Mouse (Mus musculus) liver, embryonic 11.5 days (tissue): ENCODE measurements around the gene Exoc3l2. TPM values are rescaled to one million over a fixed set of nuclear protein-coding genes. Genes with fewer than 3 reads are reported as not detected.

Experiments
- ATAC-seq: fragments of 200-750 bp; cut with Nextera tagmentation; replicated peaks from 2 replicates; pipeline ENCODE4 v1.8.0; 2017; ENCODE audit warnings: moderate number of reproducible peaks, mild to moderate bottlenecking, moderate TSS enrichment, moderate library complexity; ENCODE audit not compliant: low FRiP score
- DNase-seq: peaks from one replicate; pipeline ENCODE4 v3.0.0-alpha.2; 2017; ENCODE audit warnings: low spot score
- H3K27ac ChIP-seq: fragments of 300-500 bp; sonication (generic); 2 replicates; pipeline ENCODE4 v1.5.1; 2014; ENCODE audit warnings: mild to moderate bottlenecking, low read depth, low read length, control low read depth
- H3K27me3 ChIP-seq: fragments of 300-500 bp; sonication (generic); replicated peaks from 2 replicates; pipeline ENCODE4 v1.6.1; 2014; ENCODE audit warnings: low read length, mixed read lengths; ENCODE audit not compliant: control insufficient read depth, insufficient read depth
- H3K36me3 ChIP-seq: fragments of 300-500 bp; sonication (generic); 2 replicates; pipeline ENCODE4 v1.6.1; 2014; ENCODE audit warnings: mild to moderate bottlenecking, low read length, moderate library complexity, mixed read lengths; ENCODE audit not compliant: control insufficient read depth, insufficient read depth
- H3K4me1 ChIP-seq: fragments of 300-500 bp; sonication (generic); replicated peaks from 2 replicates; pipeline ENCODE4 v1.6.1; 2014; ENCODE audit warnings: low read length, mixed read lengths; ENCODE audit not compliant: control insufficient read depth, insufficient read depth
- H3K4me2 ChIP-seq: fragments of 300-500 bp; sonication (generic); 2 replicates; pipeline ENCODE4 v1.6.1; 2014; ENCODE audit warnings: mild to moderate bottlenecking, control low read depth, moderate library complexity
- H3K4me3 ChIP-seq: fragments of 300-500 bp; sonication (generic); 2 replicates; pipeline ENCODE4 v1.5.1; 2014; ENCODE audit warnings: low read depth, low read length, control low read depth
- H3K9ac ChIP-seq: fragments of 300-500 bp; sonication (generic); 2 replicates; pipeline ENCODE4 v1.6.1; 2014; ENCODE audit warnings: low read depth, low read length, control low read depth
- H3K9me3 ChIP-seq: fragments of 300-500 bp; sonication (generic); 2 replicates; pipeline ENCODE4 v1.6.1; 2016; ENCODE audit warnings: low read length, inconsistent platforms, mixed read lengths; ENCODE audit not compliant: control insufficient read depth
- WGBS: fragments of 180-500 bp; shearing (Covaris S2); extraction: QIAGEN DNeasy Blood & Tissue Kit; methylation state at CpG from one replicate; pipeline ENCODE4 v1.1.7; 2014; 5-methylcytosine and 5-hydroxymethylcytosine counted together
- polyA plus RNA-seq: library from polyadenylated mRNA; unstranded; fragments of >200 nt; fragmentation: Nextera tagmentation; extraction: Ambion mirVana; gene quantifications from 2 replicates; pipeline ENCODE4 v1.2.1, GENCODE M21; 2014

Exoc3l2 gene
- polyA plus RNA-seq, 1 experiment from 2014 or later, result 5.6 TPM

- peaks cover 24% of the 10 kb centered on the region for H3K4me1 ChIP-seq
- DNase-seq, result no peak
- no peaks in the 10 kb centered on the region for H3K9me3 ChIP-seq
- peak overlapping the region; percentile 46 for H3K4me3 ChIP-seq
- 14% methylated on average over 24 of the region's 24 CpGs for WGBS
- peak overlapping the region; percentile 84 for H3K4me2 ChIP-seq
- no peak for ATAC-seq
- H3K9ac ChIP-seq, result no peak overlapping the region; the same call in 1 of the 2 replicates
- H3K36me3 ChIP-seq, result peaks cover 5% of the 10 kb centered on the region; the same call in 1 of the 2 replicates
- H3K27ac ChIP-seq, result no peak overlapping the region
- peaks cover 61% of the 10 kb centered on the region for H3K27me3 ChIP-seq
Observed at GRCm38 (mm10) chr7:19524420-19525104, 61.4 kb downstream of the Exoc3l2 start.

DNA sequence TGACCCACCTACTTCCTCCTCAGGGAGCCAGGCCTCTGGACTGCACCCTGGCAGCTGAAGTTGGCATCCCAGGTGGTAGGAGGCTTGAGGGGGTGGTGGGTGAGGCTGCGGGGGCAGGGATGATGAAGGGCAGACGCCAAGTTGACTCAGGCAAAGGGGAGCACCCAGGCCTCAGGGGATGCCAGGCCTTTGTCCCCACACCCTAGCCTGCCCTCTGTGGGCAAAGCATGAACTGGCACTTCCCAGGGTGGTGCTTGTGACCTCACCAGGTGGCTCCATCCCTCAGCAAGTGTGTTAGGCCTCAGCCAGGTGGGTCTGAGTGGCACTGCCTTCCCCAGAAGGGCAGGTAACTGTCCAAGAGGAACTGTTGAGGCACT lies 62.0 kb downstream of the Exoc3l2 start:
- no peak for DNase-seq
- WGBS, result 59% methylated on average over 2 of the region's 2 CpGs
- ATAC-seq, result no peak
- Histone ChIP-seq H3K36me3 (peaks cover 8% of the 10 kb centered on the region; the same call in 1 of the 2 replicates), H3K27ac (no peak overlapping the region), H3K9me3 (no peaks in the 10 kb centered on the region), H3K4me1 (peaks cover 19% of the 10 kb centered on the region), H3K4me2 (no peak overlapping the region), H3K27me3 (peaks cover 56% of the 10 kb centered on the region), H3K9ac (no peak overlapping the region), H3K4me3 (no peak overlapping the region)

DNA sequence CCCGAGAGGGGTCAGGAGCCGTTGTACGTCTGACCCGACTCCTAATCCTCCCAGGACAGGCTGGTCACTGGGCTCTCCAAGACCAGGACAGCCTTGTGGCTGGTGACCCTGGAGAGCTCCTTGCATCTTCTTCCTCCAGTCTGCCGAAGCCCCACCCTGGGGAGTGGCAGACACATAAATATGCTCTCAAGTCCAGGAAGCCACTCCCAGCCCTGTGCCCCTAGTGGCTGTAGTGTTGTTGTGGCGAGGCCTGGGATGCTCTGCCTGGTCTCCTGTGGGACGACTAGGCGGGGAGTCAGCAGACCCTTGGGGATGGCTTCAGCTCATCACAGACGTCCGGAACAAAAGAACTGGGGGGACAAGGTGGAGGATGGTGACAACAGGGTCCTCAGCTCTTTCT lies 67.9 kb downstream of the Exoc3l2 start:
- no peaks in the 10 kb centered on the region for H3K4me1 ChIP-seq
- no peak overlapping the region for H3K4me3 ChIP-seq
- peaks cover 54% of the 10 kb centered on the region for H3K36me3 ChIP-seq
- H3K9ac ChIP-seq, result no peak overlapping the region
- no peak for ATAC-seq
- DNase-seq, result no peak
- no peak overlapping the region for H3K27ac ChIP-seq
- H3K4me2 ChIP-seq, result no peak overlapping the region
- 81% methylated on average over 10 of the region's 10 CpGs for WGBS
- no peaks in the 10 kb centered on the region for H3K9me3 ChIP-seq
- no peaks in the 10 kb centered on the region for H3K27me3 ChIP-seq

GRCm38 (mm10) chr7:19532240-19532639 lies 69.1 kb downstream of the Exoc3l2 start:
- peaks cover 54% of the 10 kb centered on the region for H3K36me3 ChIP-seq
- no peaks in the 10 kb centered on the region for H3K9me3 ChIP-seq
- ATAC-seq (no peak), DNase-seq (no peak)
- H3K27ac ChIP-seq, result no peak overlapping the region
- H3K4me2 ChIP-seq, result no peak overlapping the region
- H3K9ac ChIP-seq, result no peak overlapping the region
- no peaks in the 10 kb centered on the region for H3K27me3 ChIP-seq
- no peaks in the 10 kb centered on the region for H3K4me1 ChIP-seq
- 91% methylated on average over 14 of the region's 14 CpGs for WGBS
- H3K4me3 ChIP-seq, result no peak overlapping the region

- no peak overlapping the region for H3K4me2 ChIP-seq
- no peak overlapping the region for H3K27ac ChIP-seq
- H3K36me3 ChIP-seq, result peaks cover 50% of the 10 kb centered on the region
- DNase-seq, result no peak
- no peaks in the 10 kb centered on the region for H3K4me1 ChIP-seq
- 96% methylated on average over 10 of the region's 10 CpGs for WGBS
- no peak overlapping the region for H3K4me3 ChIP-seq
- H3K9ac ChIP-seq, result no peak overlapping the region
- ATAC-seq, result no peak
- H3K27me3 ChIP-seq, result no peaks in the 10 kb centered on the region
- no peaks in the 10 kb centered on the region for H3K9me3 ChIP-seq
Observed at GRCm38 (mm10) chr7:19534676-19535075, 71.5 kb downstream of the Exoc3l2 start.

DNA sequence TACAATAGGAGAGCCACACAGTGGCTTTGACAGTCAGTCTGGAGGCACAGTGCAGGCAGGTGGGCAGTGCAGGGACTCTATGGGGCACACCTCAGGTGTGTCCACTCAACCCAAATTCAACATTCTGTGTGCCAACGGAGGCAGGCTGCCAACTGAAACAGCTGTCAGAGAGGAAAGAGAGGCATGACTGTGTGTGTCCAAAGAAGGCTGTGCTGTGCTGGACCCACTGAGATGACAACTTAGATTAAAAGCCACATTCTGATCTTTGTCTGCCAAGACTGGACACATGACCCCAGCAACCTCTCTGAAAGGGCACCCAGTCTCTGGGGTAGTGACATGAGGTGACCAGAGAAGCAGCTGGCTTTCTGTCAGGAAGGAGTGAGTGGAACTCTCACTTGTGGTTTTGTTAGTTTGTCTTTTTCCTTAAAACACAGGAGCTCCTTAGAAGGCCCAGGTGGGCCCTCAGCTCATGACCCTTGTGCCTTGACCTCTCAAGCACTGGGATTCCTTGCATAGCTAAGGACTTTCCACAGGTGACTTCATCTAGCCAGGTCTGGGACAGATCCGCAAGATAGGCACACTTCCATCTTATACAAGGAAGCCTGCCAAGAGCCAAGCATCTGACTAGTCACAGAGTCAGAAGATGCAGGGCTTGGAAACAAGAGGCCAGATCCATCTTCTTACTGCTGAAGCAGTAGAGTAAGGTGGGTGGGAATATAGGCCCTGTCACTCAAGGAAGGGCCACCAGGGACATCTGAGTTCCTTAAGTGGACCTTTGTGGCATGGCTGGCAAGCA lies 77.8 kb downstream of the Exoc3l2 start:
- Histone ChIP-seq H3K9ac (no peak overlapping the region), H3K4me3 (no peak overlapping the region), H3K27me3 (no peaks in the 10 kb centered on the region), H3K27ac (no peak overlapping the region), H3K9me3 (no peaks in the 10 kb centered on the region), H3K36me3 (0 out of 2 replicates have a peak, but pooled peaks cover 2% of the 10 kb centered on the region), H3K4me2 (no peak overlapping the region), H3K4me1 (peaks cover 2% of the 10 kb centered on the region; the same call in 1 of the 2 replicates)
- DNase-seq (no peak), ATAC-seq (no peak)
- 92% methylated on average over 2 of the region's 2 CpGs for WGBS

DNA sequence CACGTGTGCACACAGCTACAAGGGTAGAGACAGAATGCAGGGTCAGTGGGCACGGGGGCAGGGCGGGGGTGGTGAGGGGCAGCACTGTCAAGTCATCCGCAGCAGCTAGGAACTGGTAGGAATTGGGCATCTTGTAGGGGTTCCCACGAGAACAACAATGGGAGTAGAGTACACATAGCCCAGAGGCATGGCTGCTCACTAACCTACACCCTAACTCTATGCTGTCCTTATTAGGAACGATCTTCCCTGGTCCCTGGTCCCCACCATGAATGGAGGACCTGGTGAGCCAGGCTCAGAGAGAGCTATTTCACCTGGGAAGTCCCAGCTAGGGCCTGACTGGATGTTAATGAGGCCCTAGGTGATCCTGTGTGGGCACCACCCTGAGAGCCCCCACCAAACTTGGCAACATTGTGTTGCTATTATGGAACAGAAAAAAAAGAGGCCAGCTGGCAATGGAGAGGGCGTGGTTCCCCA lies 78.6 kb downstream of the Exoc3l2 start:
- H3K4me1 ChIP-seq, result peaks cover 8% of the 10 kb centered on the region; the same call in 1 of the 2 replicates
- H3K9me3 ChIP-seq, result no peaks in the 10 kb centered on the region
- no peak for DNase-seq
- H3K27me3 ChIP-seq, result no peaks in the 10 kb centered on the region
- H3K4me2 ChIP-seq, result no peak overlapping the region
- WGBS, result 88% methylated on average over 7 of the region's 7 CpGs
- ATAC-seq, result no peak
- H3K36me3 ChIP-seq, result 0 out of 2 replicates have a peak, but pooled peaks cover 2% of the 10 kb centered on the region
- no peak overlapping the region for H3K9ac ChIP-seq
- no peak overlapping the region for H3K4me3 ChIP-seq
- H3K27ac ChIP-seq, result no peak overlapping the region

- Histone ChIP-seq H3K4me1 (peaks cover 12% of the 10 kb centered on the region; the same call in 1 of the 2 replicates), H3K9ac (no peak overlapping the region), H3K4me2 (no peak overlapping the region)
Observed at GRCm38 (mm10) chr7:19542155-19542691, 79.1 kb downstream of the Exoc3l2 start.

More at GRCm38 (mm10) chr7:19542155-19542691, 79.1 kb downstream of the Exoc3l2 start:
- Histone ChIP-seq H3K27me3 (no peaks in the 10 kb centered on the region), H3K27ac (no peak overlapping the region), H3K4me3 (no peak overlapping the region), H3K36me3 (0 out of 2 replicates have a peak, but pooled peaks cover 2% of the 10 kb centered on the region), H3K9me3 (no peaks in the 10 kb centered on the region)
- ATAC-seq, result no peak
- 76% methylated on average over 8 of the region's 8 CpGs for WGBS
- DNase-seq, result no peak
